Mouse (Mus musculus) right cerebral cortex, adult 2 months (tissue): ENCODE measurements around the gene Hdac5.
"Not testable (repeated sequence)": the region's sequence is repeated elsewhere in the genome, so short reads cannot be mapped to it uniquely, and the experiment has no call there.

ENCODE experiments used
- DNase-seq, 2 experiments: peaks; one replicate each; pipeline ENCODE4 v3.0.0; 2021 to 2022; ENCODE audit warnings: low spot score in 2 of 2

The Hdac5 gene

GRCm38 (mm10) chr11:102185677-102186076, 44.3 kb downstream of the Hdac5 start:
- DNase-seq = no peak

DNA sequence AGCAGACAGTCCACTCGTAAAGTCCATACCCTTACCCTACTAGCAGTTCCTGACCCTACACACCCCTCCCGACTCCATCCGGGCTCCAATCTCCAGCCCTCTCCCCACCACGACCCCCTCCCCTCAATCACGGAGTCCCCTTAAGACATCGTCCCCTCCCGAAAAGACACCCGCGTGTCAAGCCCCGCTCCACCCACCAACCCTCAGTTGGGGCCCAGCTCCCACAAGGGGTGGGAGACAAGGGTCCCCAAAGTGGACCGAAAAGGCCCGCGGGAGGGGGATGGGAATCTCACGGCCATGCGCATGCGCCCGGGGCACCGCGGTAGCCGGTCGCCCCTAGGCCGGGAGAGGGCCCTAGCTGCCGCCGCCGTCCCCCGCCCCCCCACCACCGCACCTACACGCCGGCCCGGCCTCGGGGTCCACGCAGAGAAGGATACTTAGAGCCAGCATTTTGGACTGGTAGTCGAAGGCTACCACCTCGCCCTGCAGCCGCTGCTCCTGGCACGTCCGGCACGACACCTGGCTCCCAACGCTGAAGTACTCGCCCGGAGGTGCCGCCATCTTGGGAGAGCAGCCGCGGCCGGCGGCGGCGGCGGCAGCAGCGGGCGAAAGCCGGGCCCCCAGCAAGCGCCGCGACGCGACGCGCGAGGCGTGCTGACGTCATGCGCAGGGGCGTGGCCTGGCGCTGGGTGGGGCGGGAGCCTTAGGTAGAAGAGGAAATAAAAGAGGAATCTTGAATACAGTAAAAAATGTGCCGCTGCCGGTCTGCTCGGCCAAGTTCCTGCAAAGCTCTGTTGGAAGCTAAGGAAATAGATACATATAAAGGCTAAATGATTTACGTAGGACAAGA, 45.1 kb downstream of the Hdac5 start, which contains the start of gene Lsm12:
Gene Lsm12, minus strand, starts transcription at position 651 of the 850 bp plus-strand sequence.
- DNase-seq = peak; percentile 91

DNA sequence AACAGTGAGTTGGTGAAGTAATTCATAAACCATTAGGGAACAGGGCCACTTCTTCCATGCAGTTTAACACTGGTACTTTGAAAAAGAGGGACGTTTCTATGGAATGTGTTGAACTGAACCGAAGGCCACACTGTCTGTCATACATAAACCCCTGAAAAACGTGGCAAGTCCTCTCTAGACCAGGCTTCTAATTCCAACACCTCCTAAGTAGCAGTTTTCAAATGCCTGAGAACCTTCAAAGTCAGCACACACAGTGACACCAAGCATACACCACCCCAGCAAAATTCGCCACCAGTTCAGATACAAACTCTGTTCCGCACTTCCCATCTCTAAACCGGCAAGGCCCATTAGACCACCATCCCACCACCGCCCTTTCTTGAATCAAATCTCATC, 45.7 kb downstream of the Hdac5 start:
- DNase-seq = no peak

DNA sequence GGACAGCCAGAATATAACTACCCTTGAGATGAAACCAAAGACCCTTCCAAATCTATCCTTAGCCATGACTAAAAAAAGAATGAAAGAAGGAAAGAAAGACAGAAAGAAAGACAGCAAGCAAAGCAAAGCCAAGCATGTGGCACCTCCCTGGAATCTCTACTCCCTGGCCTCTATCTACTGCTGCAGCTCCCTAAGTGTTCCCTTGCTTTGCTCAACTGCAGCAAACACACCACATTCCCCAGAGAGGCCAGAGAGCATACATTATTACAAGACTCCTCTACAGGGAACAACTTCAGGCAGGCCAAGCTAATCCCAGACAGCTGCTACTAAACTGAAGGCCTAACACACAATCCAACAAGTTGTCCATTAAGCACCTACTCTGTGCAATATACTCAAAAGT, 50.1 kb downstream of the Hdac5 start:
- no peak for DNase-seq

GRCm38 (mm10) chr11:102168689-102169088, 61.3 kb downstream of the Hdac5 start:
- no peak for DNase-seq

DNA sequence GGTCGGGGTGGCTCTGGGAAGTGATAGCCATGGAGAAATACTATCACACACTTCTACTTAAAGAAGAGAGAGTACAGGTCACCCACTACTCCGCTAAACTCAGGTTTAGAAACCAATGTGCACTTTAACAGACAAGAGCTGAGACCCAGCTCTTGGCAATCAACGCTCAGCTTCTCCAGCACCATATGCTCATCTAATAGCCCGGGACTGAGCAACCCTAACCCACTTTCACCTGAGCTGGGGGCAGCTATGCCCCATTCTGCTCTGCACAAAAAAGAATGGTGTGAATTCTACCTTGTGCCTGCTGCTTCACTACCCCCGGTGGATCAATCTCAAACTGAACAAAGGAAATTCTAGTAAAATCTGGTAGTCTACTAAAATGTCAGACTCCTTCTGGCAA, 62.4 kb downstream of the Hdac5 start:
- DNase-seq = no peak

DNA sequence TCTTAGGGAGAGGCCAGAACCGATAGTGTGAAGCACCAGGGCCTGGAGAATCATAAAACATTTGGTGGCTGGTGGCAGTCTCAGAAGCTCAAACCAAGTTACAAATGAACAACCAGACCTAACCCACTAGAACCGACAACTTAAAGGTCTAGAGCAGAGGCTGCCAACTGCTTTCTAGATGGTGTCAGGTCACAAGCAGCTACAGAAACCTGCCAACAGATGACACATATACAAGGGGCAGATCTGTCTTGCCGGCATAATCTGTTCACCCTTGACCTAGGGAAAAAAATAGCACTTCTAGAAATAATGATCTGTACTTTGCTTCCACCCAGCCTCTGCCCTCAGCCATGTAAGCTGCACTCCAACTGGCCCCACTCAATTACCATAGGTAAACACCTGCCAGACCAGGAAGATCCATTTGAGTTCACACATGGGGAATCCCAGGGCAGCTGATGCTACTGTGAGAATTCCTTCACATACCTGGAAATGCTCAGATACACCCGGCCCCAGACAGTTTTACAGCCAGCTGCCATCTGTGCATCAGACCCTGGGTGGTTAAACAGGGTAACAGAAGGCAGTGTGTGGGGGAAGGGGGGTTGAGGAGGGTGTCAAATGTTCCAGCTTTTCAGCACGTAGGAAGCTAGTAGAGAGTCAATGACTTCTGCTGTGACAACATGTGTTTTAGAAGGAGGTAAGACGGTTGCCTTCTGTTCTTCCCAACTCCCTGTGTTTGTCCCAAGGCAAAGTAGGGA, 63.8 kb downstream of the Hdac5 start:
- DNase-seq = peak; percentile 28 to 38

GRCm38 (mm10) chr11:102159781-102160180, 70.2 kb downstream of the Hdac5 start:
- no peak for DNase-seq

DNA sequence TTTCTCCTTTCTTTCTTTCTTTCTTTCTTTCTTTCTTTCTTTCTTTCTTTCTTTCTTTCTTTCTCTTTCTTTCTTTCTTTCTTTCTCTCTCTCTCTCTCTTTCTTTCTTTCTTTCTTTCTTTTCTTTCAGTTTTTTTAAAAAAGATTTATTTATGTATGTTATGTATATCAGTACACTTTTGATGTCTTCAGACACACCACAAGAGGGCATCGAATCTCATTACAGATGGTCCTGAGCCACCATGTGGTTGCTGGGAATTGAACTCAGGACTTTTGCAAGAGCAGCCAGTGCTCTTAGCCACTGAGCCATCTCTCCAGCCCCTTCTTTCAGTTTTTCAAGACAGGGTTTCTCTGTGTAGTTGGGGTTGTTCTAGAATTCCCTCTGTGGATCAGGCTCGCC, 71.9 kb downstream of the Hdac5 start:
- not testable (repeated sequence) for DNase-seq

DNA sequence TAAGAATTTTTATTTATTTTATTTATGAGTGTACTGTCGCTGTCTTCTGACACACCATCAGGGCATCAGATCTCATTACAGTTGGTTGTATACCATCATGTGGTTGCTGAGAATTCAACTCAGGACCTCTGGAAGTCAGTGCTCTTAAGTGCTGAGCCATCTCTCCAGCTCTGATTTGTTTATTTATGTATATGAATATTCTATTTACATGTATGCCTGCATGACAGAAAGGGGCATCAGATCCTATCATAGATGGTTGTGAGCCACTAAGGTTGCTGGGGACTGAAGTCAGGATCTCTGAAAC, 73.2 kb downstream of the Hdac5 start:
- no peak for DNase-seq

DNA sequence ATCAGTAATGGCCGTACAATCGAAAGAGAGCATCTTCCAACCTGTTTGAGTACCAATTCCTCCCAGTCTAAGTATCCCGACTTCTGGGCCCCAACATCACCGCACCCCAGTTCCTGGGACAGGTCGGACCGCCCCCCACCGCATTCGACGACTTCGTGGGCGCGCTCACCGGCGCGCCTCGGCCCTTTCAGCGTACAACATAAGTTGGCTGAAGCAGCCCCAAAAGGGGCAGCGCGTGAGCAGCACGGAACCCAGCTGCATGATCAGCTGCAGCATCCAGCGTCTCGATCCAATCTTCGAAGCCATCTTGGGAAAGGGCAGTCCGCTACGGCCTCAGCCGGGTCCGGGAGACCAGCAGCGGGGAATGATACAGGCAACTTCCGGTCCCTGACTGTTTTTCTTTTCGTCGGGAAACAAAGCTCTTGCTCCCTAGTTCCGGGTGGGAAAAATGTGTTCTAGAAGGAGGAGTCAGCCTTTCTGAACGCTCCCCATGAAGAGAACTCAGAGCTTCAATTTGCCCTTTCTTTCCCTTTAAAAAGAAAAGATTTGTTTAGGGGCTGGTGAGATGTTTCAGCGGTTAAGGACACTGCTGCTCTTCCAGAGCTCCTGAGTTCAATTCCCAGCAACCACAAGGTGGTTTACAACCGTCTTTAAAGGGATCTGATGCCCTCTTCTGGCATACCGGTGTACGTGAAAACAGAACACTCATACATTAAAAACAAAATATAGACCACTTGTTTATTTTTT, 73.8 kb downstream of the Hdac5 start, which contains the start of gene Tmem101:
Gene Tmem101, minus strand, starts transcription at position 366 of the 747 bp plus-strand sequence.
- peak; percentile 91 to 93 for DNase-seq

DNA sequence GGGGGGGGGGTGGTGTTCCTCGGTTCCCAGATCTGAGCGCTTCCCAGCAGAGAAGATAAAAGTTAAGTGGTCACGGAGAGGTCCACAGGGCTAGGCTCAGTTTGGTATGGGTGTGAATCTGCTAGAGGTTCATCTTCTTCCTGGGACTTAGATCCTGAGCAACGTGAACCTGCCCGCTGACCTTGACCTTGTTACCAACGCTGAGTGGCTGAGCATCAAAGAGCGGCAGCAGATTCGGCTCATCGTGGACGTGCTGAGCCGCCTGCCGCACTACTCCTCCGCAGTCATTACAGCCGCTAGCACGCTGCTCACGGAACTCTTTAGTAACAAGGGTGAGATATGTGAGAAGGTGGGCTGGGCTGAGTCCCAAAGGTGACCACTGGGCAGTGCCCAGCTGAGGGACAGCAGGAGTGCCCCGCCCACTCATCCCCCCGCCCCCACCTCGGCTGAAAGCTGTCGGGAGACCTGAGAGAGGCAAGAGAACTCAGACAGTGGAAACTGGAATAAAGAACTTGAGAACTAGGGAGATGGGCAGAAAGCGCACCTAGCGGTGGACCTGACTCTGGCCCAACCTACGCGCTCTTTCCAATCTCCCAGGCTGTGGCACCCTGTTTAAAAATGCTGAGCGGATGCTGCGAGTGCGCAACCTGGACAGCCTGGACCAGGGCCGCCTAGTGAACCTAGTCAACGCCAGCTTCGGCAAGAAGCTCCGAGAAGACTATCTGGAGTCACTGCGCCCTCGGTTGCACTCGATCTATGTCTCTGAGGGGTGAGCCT, 82.6 kb downstream of the Hdac5 start:
- DNase-seq = no peak

GRCm38 (mm10) chr11:102146531-102146930, 83.4 kb downstream of the Hdac5 start:
- no peak for DNase-seq

DNA sequence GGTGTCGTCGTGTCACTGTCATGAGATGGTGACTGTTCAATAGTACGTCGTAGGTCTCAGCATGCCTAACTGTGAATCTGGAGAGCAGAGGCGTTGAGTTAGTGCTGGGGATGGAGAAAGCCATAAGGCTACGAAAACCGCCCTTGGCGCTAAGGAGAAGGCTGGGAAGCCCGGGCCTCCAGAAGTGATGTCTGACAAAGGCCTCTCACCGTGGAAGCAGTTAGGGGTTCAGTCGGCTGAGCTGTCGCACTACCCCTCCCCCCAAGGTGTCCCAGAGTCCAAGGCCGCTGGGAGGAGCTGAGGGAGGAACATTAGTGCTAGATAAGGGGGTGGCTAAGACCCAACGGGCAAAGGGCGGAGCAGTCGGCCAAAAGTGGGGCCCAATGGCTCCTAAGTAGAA, 84.0 kb downstream of the Hdac5 start:
- no peak for DNase-seq

- DNase-seq = no peak
These were observed 84.4 kb downstream of the Hdac5 start, which contains the start of gene Nags for GRCm38 (mm10) chr11:102145471-102146001. TSS of gene Nags (plus strand) at chr11:102145513.

DNA sequence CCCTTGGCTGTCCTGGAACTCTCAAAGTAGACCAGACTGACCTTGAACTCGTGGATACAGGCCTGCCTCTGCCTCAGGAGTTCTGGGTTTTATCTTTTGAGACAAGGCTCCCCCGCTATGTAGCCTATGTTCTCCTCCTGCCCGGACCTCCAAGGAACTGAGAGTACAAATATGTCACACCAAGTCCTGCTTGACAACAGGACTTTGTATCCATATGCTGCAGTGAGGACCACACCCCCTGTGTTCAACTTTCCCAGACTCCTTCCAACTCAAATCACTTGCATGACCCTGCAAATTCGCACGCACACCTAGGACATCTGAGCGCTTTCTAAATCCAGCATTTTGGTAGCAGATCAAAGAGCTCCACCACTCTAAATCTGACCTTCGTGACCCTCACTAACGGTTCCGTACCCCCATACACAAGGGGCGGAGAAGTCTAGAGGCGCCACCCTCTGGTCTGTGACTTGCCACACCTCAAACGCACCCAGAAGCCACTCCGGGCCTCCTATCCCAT, 85.0 kb downstream of the Hdac5 start:
- no peak for DNase-seq
